Mouse (Mus musculus): ENCODE measurements at regions not wholly inside any gene's neighbourhood (a gene's known extent, or its start where the extent isn't known, plus 50 kb on each side); places are given as distances from the start of the nearest gene placed in this dataset.

- TF ChIP-seq CTCF (conservative IDR thresholded peaks at IDR 0.05; ENCODE audit: low read length) = no peak
- peak; percentile 52; the same call in 1 of the 2 replicates for TF ChIP-seq NANOG (IDR thresholded peaks at IDR 0.05; ENCODE audit: borderline replicate concordance, low read length)
- no peak for TF ChIP-seq POU5F1 (IDR thresholded peaks at IDR 0.05; ENCODE audit: borderline replicate concordance, low read length)
Measured at GRCm38 (mm10) chr2:61176807-61177206, 213.8 kb upstream of the Rbms1 start.
